Mouse (Mus musculus) adrenal gland, postnatal 25 days (tissue): ENCODE results near the gene Hist1h2bn. TPM values are rescaled to one million over a fixed set of nuclear protein-coding genes. Genes with fewer than 3 reads are reported as not detected.

Experiments
- DNase-seq: peaks from one replicate; pipeline ENCODE4 v3.0.0; 2021; ENCODE audit warnings: mixed read lengths
- total RNA-seq: library from RNA; stranded (reverse); gene quantifications from 2 replicates; pipeline ENCODE4 v1.2.3, GENCODE M21; 2021

Hist1h2bn gene
- total RNA-seq, 1 experiment from 2014 or later = 52.6 TPM

- no peak for DNase-seq
Measured at GRCm38 (mm10) chr13:21727948-21728572, 25.9 kb upstream of the Hist1h2bn start.

- no peak for DNase-seq
Measured at GRCm38 (mm10) chr13:21729544-21729943, 24.4 kb upstream of the Hist1h2bn start.

- DNase-seq = no peak
Measured at GRCm38 (mm10) chr13:21733466-21733865, 20.5 kb upstream of the Hist1h2bn start.

GRCm38 (mm10) chr13:21734010-21734905 lies 19.7 kb upstream of the Hist1h2bn start:
- peak; percentile 48 for DNase-seq

GRCm38 (mm10) chr13:21734906-21735767 lies 18.8 kb upstream of the Hist1h2bn start, which contains the start of gene Hist1h4j:
Gene Hist1h4j (plus strand): TSS chr13:21735064.
- peak; percentile 64 for DNase-seq

GRCm38 (mm10) chr13:21745006-21745405 lies 8.9 kb upstream of the Hist1h2bn start:
- no peak for DNase-seq

GRCm38 (mm10) chr13:21749387-21750158 lies 4.3 kb upstream of the Hist1h2bn start:
- DNase-seq = no peak

GRCm38 (mm10) chr13:21750159-21751017 lies 3.5 kb upstream of the Hist1h2bn start, which contains the start of gene Hist1h4k:
Gene Hist1h4k (minus strand): TSS chr13:21750505.
- peak; percentile 84 for DNase-seq

- DNase-seq = no peak
Measured at GRCm38 (mm10) chr13:21751417-21751816, 2.5 kb upstream of the Hist1h2bn start.

GRCm38 (mm10) chr13:21751827-21752226 lies 2.1 kb upstream of the Hist1h2bn start:
- no peak for DNase-seq

- DNase-seq = no peak
Measured at GRCm38 (mm10) chr13:21752356-21752755, 1.6 kb upstream of the Hist1h2bn start.

GRCm38 (mm10) chr13:21753051-21753523 lies 836 bp upstream of the Hist1h2bn start:
- DNase-seq = no peak

GRCm38 (mm10) chr13:21754294-21755001 lies 525 bp downstream of the Hist1h2bn start:
- peak; percentile 41 for DNase-seq

- DNase-seq = no peak
Measured at GRCm38 (mm10) chr13:21755707-21756106, 1.8 kb downstream of the Hist1h2bn start.

- DNase-seq = peak; percentile 58
Measured at GRCm38 (mm10) chr13:21778814-21779766, 25.2 kb downstream of the Hist1h2bn start.

- peak; percentile 65 for DNase-seq
Measured at GRCm38 (mm10) chr13:21779767-21780731, 26.1 kb downstream of the Hist1h2bn start, which contains the start of gene Hist1h1b. Gene Hist1h1b (minus strand): TSS chr13:21780625.

GRCm38 (mm10) chr13:21781021-21781555 lies 27.2 kb downstream of the Hist1h2bn start:
- DNase-seq = no peak
